Mouse (Mus musculus): ENCODE measurements around the gene Mpc2. TPM values are rescaled to one million over a fixed set of nuclear protein-coding genes. Genes with fewer than 3 reads are reported as not detected.
A peak's percentile ranks its signal among the peaks of the same experiment; 100 is the strongest.

Gene Mpc2
- total RNA-seq (2014; rRNA removed) (279 and 312 TPM in 2 replicates), polyA plus RNA-seq (2012; rRNA removed) (227 and 264 TPM in 2 replicates)

DNA sequence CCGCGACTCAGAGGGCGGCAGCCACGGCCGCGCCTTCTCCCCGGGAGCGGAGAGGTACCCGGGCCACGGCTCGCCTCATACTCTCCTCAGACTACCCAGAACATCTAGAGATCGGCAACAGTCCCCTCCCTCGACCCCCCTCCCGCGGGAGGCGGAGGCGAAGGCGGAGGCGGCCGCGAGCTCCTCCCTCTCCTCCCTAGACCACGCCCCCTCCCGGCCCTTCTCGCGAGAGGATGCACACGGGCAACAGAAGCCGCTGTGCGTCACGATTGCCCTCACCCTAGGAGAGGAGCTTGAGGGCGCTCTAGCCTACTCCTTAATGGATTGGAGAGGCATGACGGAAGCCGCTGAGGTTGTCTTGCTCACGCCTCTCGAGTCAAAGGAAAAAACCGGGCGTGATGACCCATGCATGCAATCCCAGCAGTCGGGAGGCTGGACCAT lies at the start of gene Mpc2, which contains the start of gene Dcaf6:
Gene Mpc2 (plus strand): TSS at position 278 of the 441 bp plus-strand sequence.
Gene Dcaf6 (minus strand): TSS at position 116 of the 441 bp plus-strand sequence.
- H3K36me3 ChIP-seq (ENCODE audit: control insufficient read depth, insufficient read depth, low read length) = no peaks in the 10 kb centered on the region
- under 1% methylated on average over 37 of the region's 37 CpGs for WGBS
- H3K4me1 ChIP-seq (ENCODE audit: control insufficient read depth, insufficient read depth, low read length) = peaks cover 2% of the 10 kb centered on the region
- peak within 1 kb of the TSS; percentile 96 for H3K9ac ChIP-seq (ENCODE audit: low read depth, low read length)
- peak within 1 kb of the TSS; percentile 83 for H3K4me3 ChIP-seq (ENCODE audit: insufficient read depth, low read depth, low read length)
- H3K79me2 ChIP-seq (ENCODE audit: control insufficient read depth, insufficient read depth, low read length) = peaks cover 19% of the 10 kb centered on the region; the same call in 1 of the 2 replicates
- no peaks in the 10 kb centered on the region for H3K27me3 ChIP-seq (ENCODE audit: control insufficient read depth, insufficient read depth, low read length)
- peak; percentile 39; the same call in 1 of the 2 replicates for TF ChIP-seq CTCF (IDR thresholded peaks at IDR 0.05; ENCODE audit: low read depth, low read length)
- TF ChIP-seq POLR2A (IDR thresholded peaks at IDR 0.05; ENCODE audit: extremely low read depth, insufficient read depth, low read length) = peak; percentile 94
- DNase-seq (ENCODE audit: extremely low read depth, low read depth, low spot score) = peak; percentile 93
- H3K27ac ChIP-seq (replicated peaks; ENCODE audit: insufficient read depth, low read depth, low read length) = peak within 1 kb of the TSS; percentile 97

- no peaks in the 10 kb centered on the region; the same call in 1 of the 2 replicates for H3K79me2 ChIP-seq (ENCODE audit: control insufficient read depth, insufficient read depth, low read length)
- H3K9ac ChIP-seq (ENCODE audit: low read depth, low read length) = no peak overlapping the region
- H3K27ac ChIP-seq (replicated peaks; ENCODE audit: insufficient read depth, low read depth, low read length) = peak overlapping the region; percentile 75
- H3K36me3 ChIP-seq (ENCODE audit: control insufficient read depth, insufficient read depth, low read length) = peaks cover 12% of the 10 kb centered on the region
- no peaks in the 10 kb centered on the region for H3K27me3 ChIP-seq (ENCODE audit: control insufficient read depth, insufficient read depth, low read length)
- 22% methylated on average over 7 of the region's 7 CpGs for WGBS
- DNase-seq (ENCODE audit: extremely low read depth, low read depth, low spot score) = peak; percentile 96
- TF ChIP-seq CTCF (IDR thresholded peaks at IDR 0.05; ENCODE audit: low read depth, low read length) (no peak), POLR2A (IDR thresholded peaks at IDR 0.05; ENCODE audit: extremely low read depth, insufficient read depth, low read length) (no peak)
- H3K4me3 ChIP-seq (ENCODE audit: insufficient read depth, low read depth, low read length) = no peak overlapping the region
- H3K4me1 ChIP-seq (ENCODE audit: control insufficient read depth, insufficient read depth, low read length) = peaks cover 8% of the 10 kb centered on the region
Observed at GRCm38 (mm10) chr1:165421357-165421915, 39.0 kb upstream of the Mpc2 start.

DNA sequence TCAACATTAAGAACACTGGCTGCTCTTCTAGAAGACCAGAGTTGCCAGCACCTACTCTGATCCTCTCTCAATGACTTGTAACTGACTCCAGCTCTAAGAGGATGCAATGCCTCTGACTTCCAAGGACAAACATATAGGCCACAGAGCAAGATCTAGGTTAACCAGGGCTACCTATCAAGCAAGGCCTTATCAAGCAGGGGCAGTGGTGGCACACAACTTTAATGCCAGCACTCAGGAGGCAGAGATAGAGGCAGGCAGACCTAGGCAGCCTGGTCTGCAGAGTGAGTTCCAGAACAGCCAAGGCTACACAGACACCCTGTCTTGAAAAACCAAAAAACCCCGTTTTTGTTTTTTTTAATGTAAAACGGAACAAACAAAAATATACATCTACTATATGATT lies 34.2 kb upstream of the Mpc2 start:
- 96% methylated on average over 2 of the region's 2 CpGs for WGBS
- H3K4me1 ChIP-seq (ENCODE audit: control insufficient read depth, insufficient read depth, low read length) = peaks cover 5% of the 10 kb centered on the region
- no peaks in the 10 kb centered on the region for H3K79me2 ChIP-seq (ENCODE audit: control insufficient read depth, insufficient read depth, low read length)
- TF ChIP-seq POLR2A (IDR thresholded peaks at IDR 0.05; ENCODE audit: extremely low read depth, insufficient read depth, low read length) (no peak), CTCF (IDR thresholded peaks at IDR 0.05; ENCODE audit: low read depth, low read length) (no peak)
- H3K36me3 ChIP-seq (ENCODE audit: control insufficient read depth, insufficient read depth, low read length) = peaks cover 7% of the 10 kb centered on the region
- no peak overlapping the region for H3K27ac ChIP-seq (replicated peaks; ENCODE audit: insufficient read depth, low read depth, low read length)
- no peak overlapping the region for H3K9ac ChIP-seq (ENCODE audit: low read depth, low read length)
- H3K27me3 ChIP-seq (ENCODE audit: control insufficient read depth, insufficient read depth, low read length) = no peaks in the 10 kb centered on the region
- no peak for DNase-seq (ENCODE audit: extremely low read depth, low read depth, low spot score)
- H3K4me3 ChIP-seq (ENCODE audit: insufficient read depth, low read depth, low read length) = no peak overlapping the region

DNA sequence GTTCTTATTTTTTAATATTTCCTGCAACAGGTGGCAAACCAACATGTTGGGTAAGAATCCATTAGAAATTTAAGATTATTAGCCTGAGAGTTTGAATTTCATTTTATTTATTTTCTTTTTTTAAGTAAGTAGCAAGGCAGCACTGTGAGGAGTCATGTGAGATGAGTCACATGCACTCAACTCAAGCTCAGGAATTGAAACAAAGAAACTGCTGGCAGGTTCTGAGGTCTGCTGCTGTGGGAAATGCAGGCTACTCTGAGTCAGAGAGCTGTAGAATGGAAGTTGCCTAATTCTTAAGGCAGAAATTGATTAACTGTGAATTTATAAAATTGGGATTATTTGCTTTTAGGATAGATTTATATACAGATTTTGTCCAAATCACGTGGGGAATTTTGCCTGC lies 27.6 kb upstream of the Mpc2 start:
- H3K79me2 ChIP-seq (ENCODE audit: control insufficient read depth, insufficient read depth, low read length) = peaks cover 5% of the 10 kb centered on the region; the same call in 1 of the 2 replicates
- DNase-seq (ENCODE audit: extremely low read depth, low read depth, low spot score) = no peak
- TF ChIP-seq POLR2A (IDR thresholded peaks at IDR 0.05; ENCODE audit: extremely low read depth, insufficient read depth, low read length) (no peak), CTCF (IDR thresholded peaks at IDR 0.05; ENCODE audit: low read depth, low read length) (no peak)
- H3K4me3 ChIP-seq (ENCODE audit: insufficient read depth, low read depth, low read length) = no peak overlapping the region
- H3K9ac ChIP-seq (ENCODE audit: low read depth, low read length) = no peak overlapping the region
- no peaks in the 10 kb centered on the region for H3K4me1 ChIP-seq (ENCODE audit: control insufficient read depth, insufficient read depth, low read length)
- WGBS = 89% methylated on average over 1 of the region's 1 CpGs
- H3K27ac ChIP-seq (replicated peaks; ENCODE audit: insufficient read depth, low read depth, low read length) = no peak overlapping the region
- H3K36me3 ChIP-seq (ENCODE audit: control insufficient read depth, insufficient read depth, low read length) = no peaks in the 10 kb centered on the region
- H3K27me3 ChIP-seq (ENCODE audit: control insufficient read depth, insufficient read depth, low read length) = no peaks in the 10 kb centered on the region

GRCm38 (mm10) chr1:165438289-165439021 lies 22.0 kb upstream of the Mpc2 start:
- Histone ChIP-seq H3K4me1 (ENCODE audit: control insufficient read depth, insufficient read depth, low read length) (no peaks in the 10 kb centered on the region; the same call in 1 of the 2 replicates), H3K4me3 (ENCODE audit: insufficient read depth, low read depth, low read length) (no peak overlapping the region), H3K36me3 (ENCODE audit: control insufficient read depth, insufficient read depth, low read length) (no peaks in the 10 kb centered on the region), H3K9ac (ENCODE audit: low read depth, low read length) (no peak overlapping the region), H3K27ac (replicated peaks; ENCODE audit: insufficient read depth, low read depth, low read length) (no peak overlapping the region), H3K27me3 (ENCODE audit: control insufficient read depth, insufficient read depth, low read length) (no peaks in the 10 kb centered on the region), H3K79me2 (ENCODE audit: control insufficient read depth, insufficient read depth, low read length) (peaks cover 20% of the 10 kb centered on the region; the same call in 1 of the 2 replicates)
- DNase-seq (ENCODE audit: extremely low read depth, low read depth, low spot score) = no peak
- WGBS = 97% methylated on average over 1 of the region's 1 CpGs
- TF ChIP-seq POLR2A (IDR thresholded peaks at IDR 0.05; ENCODE audit: extremely low read depth, insufficient read depth, low read length) (no peak), CTCF (IDR thresholded peaks at IDR 0.05; ENCODE audit: low read depth, low read length) (no peak)

All from liver, adult 2 months (tissue).